Mouse (Mus musculus) liver, adult 2 months (tissue): ENCODE results near the gene Abtb1. TPM values are rescaled to one million over a fixed set of nuclear protein-coding genes. Genes with fewer than 3 reads are reported as not detected.
A peak's percentile ranks its signal among the peaks of the same experiment; 100 is the strongest.

Experiments used
- DNase-seq: peaks from one replicate; pipeline ENCODE4 v3.0.0-alpha.2; 2011; ENCODE audit warnings: low read depth, low spot score; ENCODE audit errors: extremely low read depth
- H3K27ac ChIP-seq: fragments of 200-500 bp; replicated peaks from 2 replicates; pipeline ENCODE4 v1.5.1; 2012; ENCODE audit warnings: low read depth, mild to moderate bottlenecking, control low read depth, inconsistent platforms, low read length; ENCODE audit not compliant: insufficient read depth
- H3K27me3 ChIP-seq: fragments of 200-500 bp; 2 replicates; pipeline ENCODE4 v1.6.1; 2012; ENCODE audit warnings: mild to moderate bottlenecking, moderate library complexity, low read length, inconsistent platforms; ENCODE audit not compliant: control insufficient read depth, insufficient read depth
- H3K36me3 ChIP-seq: fragments of 200-500 bp; 2 replicates; pipeline ENCODE4 v1.6.1; 2012; ENCODE audit warnings: low read length, inconsistent platforms; ENCODE audit not compliant: control insufficient read depth, insufficient read depth
- H3K4me1 ChIP-seq: fragments of 200-500 bp; 2 replicates; pipeline ENCODE4 v1.6.1; 2011; ENCODE audit warnings: low read length; ENCODE audit not compliant: control insufficient read depth, insufficient read depth
- H3K4me3 ChIP-seq: fragments of 200-500 bp; 2 replicates; pipeline ENCODE4 v1.5.1; 2011; ENCODE audit warnings: low read depth, mild to moderate bottlenecking, control low read depth, low read length, moderate library complexity; ENCODE audit not compliant: insufficient read depth
- H3K79me2 ChIP-seq: fragments of 200-500 bp; 2 replicates; pipeline ENCODE4 v1.6.1; 2012; ENCODE audit warnings: inconsistent platforms, mild to moderate bottlenecking, low read length, moderate library complexity; ENCODE audit not compliant: control insufficient read depth, insufficient read depth
- H3K9ac ChIP-seq: fragments of 200-500 bp; 2 replicates; pipeline ENCODE4 v1.6.1; 2012; ENCODE audit warnings: low read depth, mild to moderate bottlenecking, control low read depth, inconsistent platforms, low read length
- CTCF ChIP-seq: fragments of 200-500 bp; IDR thresholded peaks from 2 replicates; pipeline ENCODE4 v1.5.1; 2011; ENCODE audit warnings: low read depth, low read length, control low read depth
- POLR2A ChIP-seq: fragments of 200-500 bp; IDR thresholded peaks from 2 replicates; pipeline ENCODE4 v1.6.1; 2011; ENCODE audit warnings: low read length, control low read depth; ENCODE audit not compliant: insufficient read depth; ENCODE audit errors: extremely low read depth
- WGBS: fragments of 180-500 bp; shearing (Covaris S2); methylation state at CpG from one replicate; pipeline ENCODE4 v1.1.7; 2018; 5-methylcytosine and 5-hydroxymethylcytosine counted together
- polyA plus RNA-seq: library from polyadenylated mRNA; depleted of rRNA; stranded (reverse); fragments of >200 nt; gene quantifications from 2 replicates; pipeline ENCODE4 v1.2.3, GENCODE M21; 2012
- total RNA-seq: library from RNA; depleted of rRNA; stranded (reverse); fragments of >200 nt; gene quantifications from 2 replicates; pipeline ENCODE4 v1.2.3, GENCODE M21; 2014

Abtb1 gene
- total and polyA plus RNA-seq, 2 experiments, result 28.2 to 60.0 TPM

- Histone ChIP-seq H3K4me3 (peak overlapping the region; percentile 66; the same call in 1 of the 2 replicates), H3K27ac (no peak overlapping the region), H3K4me1 (peaks cover 11% of the 10 kb centered on the region), H3K27me3 (no peaks in the 10 kb centered on the region), H3K36me3 (no peaks in the 10 kb centered on the region), H3K9ac (peak overlapping the region; percentile 86), H3K79me2 (peaks cover 4% of the 10 kb centered on the region; the same call in 1 of the 2 replicates)
- DNase-seq, result no peak
- WGBS, result 81% methylated on average over 7 of the region's 7 CpGs
- TF ChIP-seq CTCF, result no peak
- no peak for TF ChIP-seq POLR2A
These were observed 1.5 kb upstream of the Abtb1 start for GRCm38 (mm10) chr6:88843241-88843640.

- 2% methylated on average over 32 of the region's 32 CpGs for WGBS
- H3K79me2 ChIP-seq, result peaks cover 4% of the 10 kb centered on the region; the same call in 1 of the 2 replicates
- DNase-seq, result no peak
- H3K4me3 ChIP-seq, result peak overlapping the region; percentile 66
- no peaks in the 10 kb centered on the region; the same call in 1 of the 2 replicates for H3K36me3 ChIP-seq
- no peaks in the 10 kb centered on the region for H3K27me3 ChIP-seq
- TF ChIP-seq CTCF, result no peak
- no peak for TF ChIP-seq POLR2A
- H3K27ac ChIP-seq, result 0 out of 2 replicates have a peak overlapping the region, but pooled peaks have one; percentile 2
- H3K9ac ChIP-seq, result peak overlapping the region; percentile 86
- peaks cover 11% of the 10 kb centered on the region for H3K4me1 ChIP-seq
These were observed 957 bp upstream of the Abtb1 start for GRCm38 (mm10) chr6:88842731-88843151.

GRCm38 (mm10) chr6:88841514-88841780 lies 337 bp downstream of the Abtb1 start:
- Histone ChIP-seq H3K27me3 (no peaks in the 10 kb centered on the region), H3K4me1 (peaks cover 11% of the 10 kb centered on the region), H3K4me3 (peak overlapping the region; percentile 87), H3K27ac (peak overlapping the region; percentile 81), H3K9ac (peak overlapping the region; percentile 94), H3K79me2 (peaks cover 4% of the 10 kb centered on the region; the same call in 1 of the 2 replicates), H3K36me3 (peaks cover 2% of the 10 kb centered on the region; the same call in 1 of the 2 replicates)
- TF ChIP-seq POLR2A (no peak), CTCF (no peak)
- WGBS, result 2% methylated on average over 22 of the region's 22 CpGs
- no peak for DNase-seq

GRCm38 (mm10) chr6:88840791-88841513 lies 832 bp downstream of the Abtb1 start:
- H3K79me2 ChIP-seq, result peaks cover 4% of the 10 kb centered on the region; the same call in 1 of the 2 replicates
- H3K36me3 ChIP-seq, result peaks cover 2% of the 10 kb centered on the region; the same call in 1 of the 2 replicates
- no peaks in the 10 kb centered on the region for H3K27me3 ChIP-seq
- peak overlapping the region; percentile 87 for H3K4me3 ChIP-seq
- H3K4me1 ChIP-seq, result peaks cover 11% of the 10 kb centered on the region
- DNase-seq, result no peak
- peak overlapping the region; percentile 81 for H3K27ac ChIP-seq
- peak overlapping the region; percentile 94 for H3K9ac ChIP-seq
- WGBS, result 55% methylated on average over 9 of the region's 9 CpGs
- TF ChIP-seq POLR2A (no peak), CTCF (no peak)

GRCm38 (mm10) chr6:88840211-88840610 lies 1.6 kb downstream of the Abtb1 start:
- no peak overlapping the region for H3K9ac ChIP-seq
- no peak for DNase-seq

More at GRCm38 (mm10) chr6:88840211-88840610, 1.6 kb downstream of the Abtb1 start:
- Histone ChIP-seq H3K79me2 (peaks cover 4% of the 10 kb centered on the region; the same call in 1 of the 2 replicates), H3K27ac (no peak overlapping the region), H3K4me1 (peaks cover 11% of the 10 kb centered on the region), H3K36me3 (peaks cover 2% of the 10 kb centered on the region; the same call in 1 of the 2 replicates), H3K27me3 (no peaks in the 10 kb centered on the region), H3K4me3 (no peak overlapping the region)
- TF ChIP-seq CTCF, result no peak
- 70% methylated on average over 3 of the region's 3 CpGs for WGBS
